Mouse (Mus musculus): ENCODE results near the gene Pdcl3. TPM values are rescaled to one million over a fixed set of nuclear protein-coding genes. Genes with fewer than 3 reads are reported as not detected.
"Not testable (repeated sequence)": the region's sequence is repeated elsewhere in the genome, so short reads cannot be mapped to it uniquely, and the experiment has no call there.

Pdcl3 gene
- polyA plus RNA-seq, 1 experiment from 2014 or later = 177 TPM

- 86% methylated on average over 7 of the region's 7 CpGs for whole genome bisulfite sequencing
Observed at GRCm38 (mm10) chr1:39029176-39029575, 43.8 kb downstream of the Pdcl3 start.

GRCm38 (mm10) chr1:39030108-39030507 is 44.7 kb downstream of the Pdcl3 start:
- no peak for ATAC-seq (replicated peaks; ENCODE audit: low FRiP score)
- no peaks in the 10 kb centered on the region for H3K9me3 ChIP-seq (replicated peaks)
- peaks cover 9% of the 10 kb centered on the region for H3K4me1 ChIP-seq
- H3K27me3 ChIP-seq = 0 out of 2 replicates have a peak, but pooled peaks cover 9% of the 10 kb centered on the region
- no peaks in the 10 kb centered on the region for H3K36me3 ChIP-seq
- H3K4me3 ChIP-seq (replicated peaks) = peak overlapping the region; percentile 28
- H3K9ac ChIP-seq = no peak overlapping the region
- WGBS = 14% methylated on average over 7 of the region's 7 CpGs
- H3K27ac ChIP-seq = no peak overlapping the region
- H3K4me2 ChIP-seq = peak overlapping the region; percentile 57

More at GRCm38 (mm10) chr1:39029176-39029575, 43.8 kb downstream of the Pdcl3 start:
- no peaks in the 10 kb centered on the region for H3K9me3 ChIP-seq (replicated peaks)
- no peak overlapping the region for H3K4me2 ChIP-seq
- no peak overlapping the region for H3K27ac ChIP-seq
- H3K36me3 ChIP-seq = no peaks in the 10 kb centered on the region
- H3K27me3 ChIP-seq = 0 out of 2 replicates have a peak, but pooled peaks cover 9% of the 10 kb centered on the region
- H3K9ac ChIP-seq = no peak overlapping the region
- no peak overlapping the region for H3K4me3 ChIP-seq (replicated peaks)
- no peak for ATAC-seq (replicated peaks; ENCODE audit: low FRiP score)
- peaks cover 10% of the 10 kb centered on the region for H3K4me1 ChIP-seq

- 90% methylated on average over 9 of the region's 9 CpGs for WGBS
- Histone ChIP-seq H3K9me3 (replicated peaks) (no peaks in the 10 kb centered on the region), H3K4me2 (no peak overlapping the region), H3K27me3 (no peaks in the 10 kb centered on the region), H3K4me3 (replicated peaks) (no peak overlapping the region), H3K36me3 (no peaks in the 10 kb centered on the region), H3K9ac (no peak overlapping the region), H3K27ac (no peak overlapping the region), H3K4me1 (no peaks in the 10 kb centered on the region)
- ATAC-seq (replicated peaks; ENCODE audit: low FRiP score) = no peak
Observed at GRCm38 (mm10) chr1:39035817-39036216, 50.4 kb downstream of the Pdcl3 start.

GRCm38 (mm10) chr1:39042188-39042587 is 56.8 kb downstream of the Pdcl3 start:
- Histone ChIP-seq H3K36me3 (no peaks in the 10 kb centered on the region), H3K9me3 (replicated peaks) (no peaks in the 10 kb centered on the region), H3K4me3 (replicated peaks) (no peak overlapping the region), H3K9ac (no peak overlapping the region), H3K4me1 (0 out of 2 replicates have a peak, but pooled peaks cover 3% of the 10 kb centered on the region), H3K27me3 (no peaks in the 10 kb centered on the region), H3K4me2 (no peak overlapping the region), H3K27ac (no peak overlapping the region)
- WGBS = 77% methylated on average over 2 of the region's 2 CpGs
- no peak for ATAC-seq (replicated peaks; ENCODE audit: low FRiP score)

- H3K9me3 ChIP-seq (replicated peaks); H3K27me3 ChIP-seq; H3K4me1 ChIP-seq; H3K36me3 ChIP-seq; H3K4me2 ChIP-seq; ATAC-seq (replicated peaks; ENCODE audit: low FRiP score); H3K9ac ChIP-seq; H3K4me3 ChIP-seq (replicated peaks); H3K27ac ChIP-seq: not testable (repeated sequence)
- WGBS = 90% methylated on average over 1 of the region's 1 CpGs
Observed at GRCm38 (mm10) chr1:39044442-39044841, 59.0 kb downstream of the Pdcl3 start.

- H3K27ac ChIP-seq = no peak overlapping the region
- H3K36me3 ChIP-seq = no peaks in the 10 kb centered on the region
- 32% methylated on average over 7 of the region's 7 CpGs for WGBS
- H3K4me3 ChIP-seq (replicated peaks) = no peak overlapping the region
- ATAC-seq (replicated peaks; ENCODE audit: low FRiP score) = no peak
- H3K9ac ChIP-seq = no peak overlapping the region
- 0 out of 2 replicates have a peak, but pooled peaks cover 3% of the 10 kb centered on the region for H3K4me1 ChIP-seq
- no peaks in the 10 kb centered on the region; the same call in 1 of the 2 replicates for H3K9me3 ChIP-seq (replicated peaks)
- no peaks in the 10 kb centered on the region for H3K27me3 ChIP-seq
- no peak overlapping the region for H3K4me2 ChIP-seq
Observed at GRCm38 (mm10) chr1:39046689-39047088, 61.3 kb downstream of the Pdcl3 start.

Other genes with a start within 250 kb of the Pdcl3 start
- 1.3 and 1.7 TPM in 2 replicates for gene Lonrf2, start 148.9 kb upstream of the Pdcl3 start, polyA plus RNA-seq (2015; fragmentation: Nextera tagmentation; extraction: Ambion mirVana)
- 4.1 and 4.8 TPM in 2 replicates for gene Chst10, start 87.4 kb upstream of the Pdcl3 start, polyA plus RNA-seq (2015; fragmentation: Nextera tagmentation; extraction: Ambion mirVana)
- not detected in 2 replicates for gene Nms, start 46.5 kb upstream of the Pdcl3 start, polyA plus RNA-seq (2015; fragmentation: Nextera tagmentation; extraction: Ambion mirVana)
- gene Npas2, start 208.1 kb downstream of the Pdcl3 start, polyA plus RNA-seq (2015; fragmentation: Nextera tagmentation; extraction: Ambion mirVana) = 0.92 and 1.2 TPM in 2 replicates

Data from kidney, embryonic 15.5 days (tissue).